Mouse (Mus musculus) kidney, embryonic 16.5 days (tissue): Measurements from ENCODE around the gene Htr5a. TPM values are rescaled to one million over a fixed set of nuclear protein-coding genes. Genes with fewer than 3 reads are reported as not detected.

Experiments
- ATAC-seq: fragments of 200-750 bp; cut with Nextera tagmentation; 2 replicates; pipeline ENCODE4 v1.8.0; 2017; ENCODE audit warnings: moderate TSS enrichment; ENCODE audit not compliant: low FRiP score, low TSS enrichment
- H3K27ac ChIP-seq: fragments of 300-500 bp; sonication (generic); 2 replicates; pipeline ENCODE4 v1.5.1; 2014; ENCODE audit warnings: low read length
- H3K27me3 ChIP-seq: fragments of 300-500 bp; sonication (generic); 2 replicates; pipeline ENCODE4 v1.6.1; 2014; ENCODE audit warnings: low read length, control low read depth, mixed read lengths; ENCODE audit not compliant: insufficient read depth
- H3K36me3 ChIP-seq: fragments of 300-500 bp; sonication (generic); 2 replicates; pipeline ENCODE4 v1.6.1; 2014; ENCODE audit warnings: low read length, control low read depth, mixed read lengths; ENCODE audit not compliant: insufficient read depth
- H3K4me1 ChIP-seq: fragments of 300-500 bp; sonication (generic); 2 replicates; pipeline ENCODE4 v1.6.1; 2014; ENCODE audit warnings: low read length, control low read depth, mixed read lengths; ENCODE audit not compliant: insufficient read depth
- H3K4me2 ChIP-seq: fragments of 300-500 bp; sonication (generic); replicated peaks from 2 replicates; pipeline ENCODE4 v1.6.1; 2014; ENCODE audit warnings: low read depth, low read length
- H3K4me3 ChIP-seq: fragments of 300-500 bp; sonication (generic); 2 replicates; pipeline ENCODE4 v1.5.1; 2014; ENCODE audit warnings: mild to moderate bottlenecking, low read length
- H3K9ac ChIP-seq: fragments of 300-500 bp; sonication (generic); replicated peaks from 2 replicates; pipeline ENCODE4 v1.6.1; 2014; ENCODE audit warnings: low read length
- H3K9me3 ChIP-seq: fragments of 300-500 bp; sonication (generic); 2 replicates; pipeline ENCODE4 v1.6.1; 2016; ENCODE audit warnings: low read length, control low read depth
- WGBS: fragments of 180-500 bp; shearing (Covaris S2); extraction: QIAGEN DNeasy Blood & Tissue Kit; methylation state at CpG from one replicate; pipeline ENCODE4 v1.1.7; 2014; 5-methylcytosine and 5-hydroxymethylcytosine counted together
- polyA plus RNA-seq: library from polyadenylated mRNA; unstranded; fragments of >200 nt; fragmentation: Nextera tagmentation; extraction: Ambion mirVana; gene quantifications from 2 replicates; pipeline ENCODE4 v1.2.1, GENCODE M21; 2015

The Htr5a gene
- polyA plus RNA-seq = not detected in 2 replicates

GRCm38 (mm10) chr5:27841701-27842295, at the start of gene Htr5a:
Htr5a (plus strand) TSS chr5:27842149.
- WGBS = 5% methylated on average over 25 of the region's 25 CpGs
- H3K4me2 ChIP-seq = peak within 1 kb of the TSS; percentile 35

GRCm38 (mm10) chr5:27792173-27792470, 49.8 kb upstream of the Htr5a start:
- Histone ChIP-seq H3K36me3 (peaks cover 17% of the 10 kb centered on the region), H3K4me1 (peaks cover 21% of the 10 kb centered on the region), H3K9me3 (no peaks in the 10 kb centered on the region), H3K27me3 (no peaks in the 10 kb centered on the region), H3K4me2 (peak overlapping the region; percentile 64), H3K27ac (peak overlapping the region; percentile 91), H3K4me3 (peak overlapping the region; percentile 66), H3K9ac (peak overlapping the region; percentile 77)
- WGBS = 21% methylated on average over 8 of the region's 8 CpGs
- no peak for ATAC-seq

More at GRCm38 (mm10) chr5:27841701-27842295, at the start of gene Htr5a:
- H3K27ac ChIP-seq = no peak within 1 kb of the TSS
- H3K36me3 ChIP-seq = no peaks in the 10 kb centered on the region
- peaks cover 11% of the 10 kb centered on the region for H3K27me3 ChIP-seq
- H3K9me3 ChIP-seq = no peaks in the 10 kb centered on the region
- H3K9ac ChIP-seq = no peak within 1 kb of the TSS
- H3K4me1 ChIP-seq = 0 out of 2 replicates have a peak, but pooled peaks cover 5% of the 10 kb centered on the region
- ATAC-seq = peak; percentile 93
- no peak within 1 kb of the TSS for H3K4me3 ChIP-seq

- Histone ChIP-seq H3K9ac (peak overlapping the region; percentile 77; the same call in 1 of the 2 replicates), H3K4me2 (peak overlapping the region; percentile 64), H3K4me3 (peak overlapping the region; percentile 66), H3K27me3 (no peaks in the 10 kb centered on the region), H3K36me3 (peaks cover 12% of the 10 kb centered on the region), H3K27ac (no peak overlapping the region), H3K4me1 (peaks cover 21% of the 10 kb centered on the region), H3K9me3 (no peaks in the 10 kb centered on the region)
- WGBS = 54% methylated on average over 9 of the region's 9 CpGs
- no peak for ATAC-seq
These were observed 49.3 kb upstream of the Htr5a start for GRCm38 (mm10) chr5:27792531-27793205.

- WGBS = 24% methylated on average over 1 of the region's 1 CpGs
- ATAC-seq = no peak
- no peaks in the 10 kb centered on the region; the same call in 1 of the 2 replicates for H3K36me3 ChIP-seq
- no peak overlapping the region for H3K27ac ChIP-seq
- H3K4me1 ChIP-seq = peaks cover 21% of the 10 kb centered on the region
- H3K9ac ChIP-seq = no peak overlapping the region
- no peaks in the 10 kb centered on the region for H3K9me3 ChIP-seq
- no peaks in the 10 kb centered on the region for H3K27me3 ChIP-seq
- H3K4me2 ChIP-seq = no peak overlapping the region
- H3K4me3 ChIP-seq = no peak overlapping the region
These were observed 48.0 kb upstream of the Htr5a start for GRCm38 (mm10) chr5:27793923-27794322.

- Histone ChIP-seq H3K9me3 (no peaks in the 10 kb centered on the region), H3K9ac (no peak overlapping the region), H3K4me1 (no peaks in the 10 kb centered on the region), H3K27ac (no peak overlapping the region), H3K36me3 (no peaks in the 10 kb centered on the region), H3K27me3 (no peaks in the 10 kb centered on the region), H3K4me2 (no peak overlapping the region), H3K4me3 (no peak overlapping the region)
- 83% methylated on average over 2 of the region's 2 CpGs for WGBS
- no peak for ATAC-seq
These were observed 27.7 kb upstream of the Htr5a start for GRCm38 (mm10) chr5:27814282-27814681.

GRCm38 (mm10) chr5:27818840-27819672, 22.9 kb upstream of the Htr5a start:
- Histone ChIP-seq H3K4me3 (no peak overlapping the region), H3K4me2 (no peak overlapping the region), H3K9me3 (no peaks in the 10 kb centered on the region), H3K4me1 (no peaks in the 10 kb centered on the region), H3K9ac (no peak overlapping the region), H3K27me3 (no peaks in the 10 kb centered on the region), H3K27ac (no peak overlapping the region), H3K36me3 (no peaks in the 10 kb centered on the region)
- ATAC-seq = no peak
- 75% methylated on average over 3 of the region's 3 CpGs for WGBS

- Histone ChIP-seq H3K9ac (no peak overlapping the region), H3K36me3 (no peaks in the 10 kb centered on the region), H3K4me3 (no peak overlapping the region), H3K27ac (no peak overlapping the region), H3K4me1 (no peaks in the 10 kb centered on the region), H3K9me3 (no peaks in the 10 kb centered on the region), H3K27me3 (no peaks in the 10 kb centered on the region), H3K4me2 (no peak overlapping the region)
- 60% methylated on average over 6 of the region's 6 CpGs for whole genome bisulfite sequencing
- no peak for ATAC-seq
These were observed 20.8 kb upstream of the Htr5a start for GRCm38 (mm10) chr5:27821161-27821560.

- no peaks in the 10 kb centered on the region for H3K4me1 ChIP-seq
- no peaks in the 10 kb centered on the region for H3K9me3 ChIP-seq
- no peaks in the 10 kb centered on the region for H3K36me3 ChIP-seq
- no peak overlapping the region for H3K27ac ChIP-seq
- WGBS = 22% methylated on average over 7 of the region's 7 CpGs
- H3K4me3 ChIP-seq = no peak overlapping the region
- no peak overlapping the region for H3K9ac ChIP-seq
- H3K4me2 ChIP-seq = no peak overlapping the region
- H3K27me3 ChIP-seq = no peaks in the 10 kb centered on the region
- no peak for ATAC-seq
These were observed 14.0 kb upstream of the Htr5a start for GRCm38 (mm10) chr5:27827971-27828370.

- Histone ChIP-seq H3K4me1 (no peaks in the 10 kb centered on the region), H3K9me3 (no peaks in the 10 kb centered on the region), H3K27ac (no peak overlapping the region), H3K27me3 (no peaks in the 10 kb centered on the region), H3K4me3 (no peak overlapping the region), H3K9ac (no peak overlapping the region), H3K4me2 (no peak overlapping the region), H3K36me3 (no peaks in the 10 kb centered on the region)
- 67% methylated on average over 2 of the region's 2 CpGs for WGBS
- ATAC-seq = no peak
These were observed 6.9 kb upstream of the Htr5a start for GRCm38 (mm10) chr5:27835096-27835495.
